Mouse (Mus musculus) left cerebral cortex, postnatal 36 days (tissue): ENCODE measurements around the gene Gm45015. TPM values are rescaled to one million over a fixed set of nuclear protein-coding genes. Genes with fewer than 3 reads are reported as not detected.
"Not testable (repeated sequence)": the region's sequence is repeated elsewhere in the genome, so short reads cannot be mapped to it uniquely, and the experiment has no call there.

Experiments used
- DNase-seq, 2 experiments: peaks; one replicate each; pipeline ENCODE4 v3.0.0; 2021 to 2022; ENCODE audit warnings: low spot score in 2 of 2, mixed read lengths in 1 of 2
- intact Hi-C: fragments of 180-260 bp; cut with DNase I; formaldehyde crosslinking; loops from one replicate; pipeline ENCODE4 v1.15.1; 2025
- total RNA-seq, 2 experiments: library from RNA; stranded (reverse); gene quantifications; 2 replicates each; pipeline ENCODE4 v1.2.3; 2021

Gm45015 gene
- total RNA-seq = not detected

- intact Hi-C loops = no loop called here
- no peak for DNase-seq
Observed at GRCm38 (mm10) chrX:73336740-73337139, at the start of gene Gm45015. Gm45015 (minus strand) TSS chrX:73336840.

DNA sequence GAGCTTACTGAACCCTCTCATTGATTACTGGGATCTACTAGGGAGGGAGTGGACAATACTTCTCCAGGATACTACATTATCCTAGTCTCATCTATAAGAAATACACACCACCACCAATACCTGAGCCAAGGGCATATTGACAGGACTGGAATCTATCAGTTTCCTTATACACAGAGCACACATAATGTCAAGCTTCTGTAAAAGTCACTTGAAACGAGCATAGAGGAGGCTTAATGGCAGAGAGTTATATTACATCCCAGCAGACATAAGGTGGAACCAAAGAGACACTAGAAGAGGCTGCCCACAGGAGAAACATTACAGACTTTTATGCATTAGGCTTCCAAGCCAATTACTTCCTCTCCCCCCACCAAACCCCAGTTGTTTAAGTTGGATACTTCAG is 48.3 kb upstream of the Gm45015 start:
- intact Hi-C loops = no loop called here
- no peak for DNase-seq

GRCm38 (mm10) chrX:73384419-73384818 is 47.8 kb upstream of the Gm45015 start:
- intact Hi-C loops = no loop called here
- DNase-seq = no peak

DNA sequence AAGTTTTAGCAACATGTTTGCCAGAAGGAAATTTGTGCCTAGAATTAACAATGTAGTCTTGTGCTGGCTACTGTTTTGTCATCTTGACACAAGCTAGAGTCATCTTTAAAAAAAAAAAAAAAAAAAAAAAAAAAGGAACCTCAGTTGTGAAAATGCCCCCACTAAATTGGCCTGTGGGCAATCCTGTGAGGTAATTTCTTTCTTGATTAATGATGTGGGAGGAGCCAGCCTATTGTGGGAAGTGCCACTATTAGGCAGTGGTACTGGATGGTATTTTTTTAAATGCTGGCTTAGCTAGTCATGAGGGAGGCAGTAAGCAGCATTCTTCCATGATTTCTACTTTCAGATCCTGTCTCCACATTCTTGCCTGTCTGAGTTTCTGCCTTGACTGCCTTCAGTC is 26.7 kb upstream of the Gm45015 start:
- intact Hi-C loops = no loop called here
- DNase-seq = no peak

GRCm38 (mm10) chrX:73356719-73357118 is 20.1 kb upstream of the Gm45015 start:
- intact Hi-C loops = no loop called here
- DNase-seq = no peak

DNA sequence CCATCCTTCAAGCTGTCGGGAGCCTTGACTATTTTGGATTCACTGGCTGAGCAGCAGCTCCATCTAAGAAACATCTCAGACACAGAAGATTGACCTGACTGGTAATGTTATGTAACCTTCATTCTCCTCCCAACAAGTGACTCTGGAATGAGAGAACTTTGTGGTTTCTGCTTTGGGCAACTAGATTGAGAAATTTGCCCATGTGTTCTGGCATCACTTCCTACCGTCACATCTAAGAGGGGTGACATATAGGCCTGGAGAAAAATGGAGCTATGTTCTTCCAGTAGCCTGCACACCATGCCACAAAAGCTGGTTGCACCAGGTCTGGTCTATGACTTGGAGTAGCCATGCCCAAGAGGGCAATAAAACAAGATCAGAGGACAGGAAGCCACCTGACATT is 19.5 kb upstream of the Gm45015 start:
- intact Hi-C loops = no loop called here
- no peak for DNase-seq

- intact Hi-C loops = loop anchor here (10.0 kb wide), 1 partner anchor 150 kb away; no protein-coding TSS in a partner anchor
- DNase-seq = peak in 1 of 2 experiments; percentile 10
Observed at GRCm38 (mm10) chrX:73344346-73344745, 7.7 kb upstream of the Gm45015 start.

DNA sequence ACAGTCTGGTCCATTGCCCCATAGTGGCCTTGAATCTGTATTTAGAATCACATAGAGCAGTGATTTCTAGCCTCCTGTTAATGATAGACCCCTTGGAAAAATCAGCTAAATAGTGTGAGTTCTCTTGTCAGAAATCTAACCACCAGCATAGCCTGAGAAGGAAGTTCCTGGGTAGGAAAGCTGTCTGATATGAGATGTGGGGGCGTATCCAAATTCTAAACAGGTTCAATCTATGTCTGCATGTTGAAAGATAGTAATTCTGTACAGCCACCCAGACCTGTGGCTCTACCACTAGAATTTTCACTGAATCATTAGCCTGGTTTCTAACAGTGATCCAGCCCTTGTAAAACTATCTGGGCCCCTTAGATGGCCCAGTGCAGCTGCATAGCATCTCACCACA is 7.2 kb upstream of the Gm45015 start:
- intact Hi-C loops = loop anchor here (10.0 kb wide), 1 partner anchor 151 kb away; no protein-coding TSS in a partner anchor
- no peak for DNase-seq

DNA sequence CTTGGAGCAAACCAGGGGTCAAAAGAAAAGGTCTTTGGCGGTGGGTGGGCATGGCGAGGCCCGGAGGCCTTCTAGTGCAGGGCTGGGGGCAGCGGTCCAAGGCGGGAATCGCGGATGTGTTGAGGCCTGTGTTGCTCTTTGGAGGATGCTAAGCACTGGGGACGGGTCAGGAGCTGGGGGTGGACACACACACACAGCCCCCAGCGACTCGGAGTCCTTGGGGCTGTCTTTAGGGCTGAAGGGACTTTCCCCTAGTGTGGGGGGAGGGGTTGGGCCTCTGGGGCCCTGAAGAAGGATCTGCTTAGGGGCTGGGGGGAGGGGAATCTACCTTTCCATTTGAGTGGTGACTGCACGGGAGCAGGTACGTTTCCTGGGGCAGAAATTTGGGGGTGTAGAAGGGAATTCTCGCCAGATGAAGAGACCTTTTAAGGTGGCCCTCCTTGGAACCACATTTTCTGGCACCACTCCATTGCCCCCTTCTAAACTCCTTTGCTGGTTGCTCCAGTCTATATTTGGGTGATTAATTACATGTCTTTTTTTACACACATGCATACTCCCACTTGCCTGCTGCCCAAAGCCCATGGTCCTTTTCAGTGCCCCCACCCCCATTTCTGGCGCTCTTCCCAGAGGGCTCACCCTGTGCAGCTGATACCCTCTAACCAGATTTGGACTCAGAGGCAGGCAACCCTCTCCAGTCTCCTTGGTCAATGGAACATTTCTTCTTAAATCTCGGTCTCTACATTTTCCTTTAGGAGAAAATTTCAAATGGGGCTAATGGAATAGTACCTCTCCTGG is 6.5 kb upstream of the Gm45015 start:
- intact Hi-C loops = loop anchor here (10.0 kb wide), 1 partner anchor 152 kb away; no protein-coding TSS in a partner anchor
- no peak for DNase-seq

DNA sequence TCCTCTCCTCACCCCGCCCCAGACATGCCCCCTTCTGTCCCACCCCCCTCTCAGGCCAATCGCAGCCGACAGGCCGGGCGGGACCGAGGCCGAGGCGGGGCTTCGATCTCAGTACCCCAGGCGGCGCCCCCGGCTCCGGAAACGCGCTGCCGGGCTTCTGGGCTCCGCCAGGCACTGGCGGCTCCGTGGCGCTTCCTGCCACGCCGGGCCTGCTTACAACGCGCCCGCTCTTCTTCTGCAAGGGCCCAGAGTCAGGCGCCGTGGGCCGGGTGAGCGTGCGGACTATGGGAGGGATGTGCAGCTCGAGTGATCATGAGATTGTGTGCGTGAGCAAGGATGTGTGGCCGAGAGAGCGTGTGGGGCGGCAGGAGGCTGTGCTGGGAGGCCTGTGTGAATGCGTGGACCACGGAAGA is 5.8 kb upstream of the Gm45015 start, which contains the start of gene Zfp275:
TSS of gene Zfp275 (plus strand) at position 139 of the 413 bp plus-strand sequence.
- DNase-seq = peak; percentile 59 to 74
- intact Hi-C loops = loop anchor here (10.0 kb wide), 1 partner anchor 152 kb away; no protein-coding TSS in a partner anchor

DNA sequence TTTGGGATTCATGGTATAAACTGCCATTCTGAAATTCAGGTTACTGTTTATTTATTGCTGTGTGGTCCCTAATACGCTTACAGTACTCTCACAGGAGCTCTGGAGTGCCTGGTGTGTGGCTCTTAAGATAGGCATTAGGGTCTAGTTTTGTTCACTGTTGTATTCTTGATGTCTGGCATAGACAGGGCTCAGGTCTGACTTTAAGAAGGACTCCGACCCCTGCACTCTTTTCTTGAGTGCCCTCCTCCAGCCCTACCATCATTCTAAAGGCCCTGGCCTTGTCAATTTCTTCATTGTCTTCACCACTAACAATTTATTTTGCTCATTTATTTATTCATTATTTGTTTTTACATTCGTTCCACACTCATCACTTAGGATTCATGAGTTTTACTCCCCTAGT is 5.4 kb upstream of the Gm45015 start:
- DNase-seq = no peak
- intact Hi-C loops = loop anchor here (10.0 kb wide), 1 partner anchor 153 kb away; no protein-coding TSS in a partner anchor

DNA sequence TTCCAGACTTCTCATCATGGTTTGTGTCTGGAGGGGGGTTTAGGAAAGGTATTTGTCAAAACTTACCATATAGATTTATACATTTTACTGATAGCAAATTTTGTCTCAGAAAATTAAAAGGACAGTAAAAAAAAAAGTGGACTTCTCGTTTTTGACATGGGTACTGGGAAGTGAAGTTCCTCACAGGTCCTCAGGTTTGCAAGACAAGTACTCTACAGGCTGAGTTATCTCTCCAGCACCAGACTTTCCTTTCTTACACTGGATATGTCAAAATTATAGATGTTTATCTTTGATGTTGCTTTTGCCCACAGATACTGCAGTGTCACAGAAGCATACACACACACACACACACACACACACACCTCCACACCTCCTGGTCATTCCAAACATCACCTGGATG is 4.8 kb upstream of the Gm45015 start:
- DNase-seq = no peak
- intact Hi-C loops = loop anchor here (10.0 kb wide), 1 partner anchor 153 kb away; no protein-coding TSS in a partner anchor

GRCm38 (mm10) chrX:73333548-73333947 is 3.1 kb downstream of the Gm45015 start:
- no peak for DNase-seq
- intact Hi-C loops = no loop called here

GRCm38 (mm10) chrX:73327215-73327614 is 9.4 kb downstream of the Gm45015 start:
- intact Hi-C loops = no loop called here
- DNase-seq = no peak

DNA sequence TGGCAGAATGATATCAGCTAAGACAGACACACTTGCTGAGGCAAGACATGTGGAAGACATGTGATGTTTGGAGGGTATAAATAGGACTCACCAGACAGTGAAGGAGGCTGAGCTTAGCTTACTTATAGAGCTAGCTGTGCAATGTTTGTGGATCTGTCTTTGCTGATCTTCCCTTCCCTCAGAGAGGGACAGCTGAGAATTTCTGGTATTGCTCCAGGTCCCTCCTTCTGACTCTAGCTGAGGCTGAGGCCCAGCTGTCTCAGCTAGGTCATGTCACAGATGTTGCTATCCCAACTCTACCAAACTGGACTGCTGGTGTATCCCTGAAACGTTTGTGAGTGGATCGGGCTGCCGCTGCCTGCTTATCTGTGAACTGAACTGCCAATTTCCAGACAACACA is 15.6 kb downstream of the Gm45015 start:
- intact Hi-C loops = no loop called here
- DNase-seq = no peak

DNA sequence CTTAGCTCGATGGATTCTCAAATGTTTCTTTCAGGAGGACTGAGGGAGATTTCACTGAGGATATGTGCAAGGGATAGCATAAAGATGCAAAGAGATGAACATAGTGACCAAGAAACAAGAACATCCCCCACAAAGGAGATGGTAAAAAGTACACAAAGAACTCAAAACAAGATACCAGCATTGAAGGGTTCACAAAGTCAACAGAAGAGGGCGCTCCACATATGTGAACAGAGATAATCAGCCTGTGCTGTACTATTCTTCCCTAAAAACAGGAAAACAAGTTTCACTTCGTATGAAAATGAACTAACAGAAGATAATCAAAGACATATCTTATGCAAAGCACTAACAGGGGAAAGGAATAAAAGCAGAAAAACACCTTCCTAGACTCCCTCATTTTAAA is 24.1 kb downstream of the Gm45015 start:
- intact Hi-C loops = loop anchor here (5.0 kb wide), 2 partner anchors 120 to 180 kb away; no protein-coding TSS in a partner anchor
- DNase-seq = no peak

DNA sequence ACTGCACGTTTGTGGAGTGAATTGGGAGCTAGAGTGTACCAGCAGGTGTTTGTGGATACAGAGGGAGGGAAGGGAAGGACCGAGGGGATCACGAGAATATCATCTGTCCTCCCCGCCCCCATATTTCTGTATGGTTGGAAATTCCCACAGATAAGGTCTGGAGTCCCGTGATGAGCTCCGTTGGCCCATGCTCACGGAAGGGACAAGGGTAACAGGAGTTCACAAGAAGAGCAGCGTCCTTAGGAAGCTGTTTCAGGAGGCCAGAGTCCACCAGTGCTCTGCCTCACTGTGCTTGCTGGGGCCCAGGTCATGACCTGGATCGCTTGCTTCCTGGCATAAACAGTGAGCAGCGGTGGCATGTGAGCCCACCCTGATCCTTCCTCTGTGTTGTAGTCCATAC is 40.9 kb downstream of the Gm45015 start:
- intact Hi-C loops, DNase-seq: not testable (repeated sequence)

GRCm38 (mm10) chrX:73292876-73293275 is 43.8 kb downstream of the Gm45015 start, which contains the start of the genes Xlr5a and Xlr5c:
Xlr5a (minus strand) TSS chrX:73292976.
Xlr5c (minus strand) TSS chrX:73292976.
- DNase-seq, intact Hi-C loops: not testable (repeated sequence)
